Mouse (Mus musculus) liver, embryonic 11.5 days (tissue): ENCODE measurements around the gene Swap70. TPM values are rescaled to one million over a fixed set of nuclear protein-coding genes. Genes with fewer than 3 reads are reported as not detected.
"Not testable (repeated sequence)": the region's sequence is repeated elsewhere in the genome, so short reads cannot be mapped to it uniquely, and the experiment has no call there.

ENCODE experiments used
- ATAC-seq: fragments of 200-750 bp; cut with Nextera tagmentation; replicated peaks from 2 replicates; pipeline ENCODE4 v1.8.0; 2017; ENCODE audit warnings: moderate number of reproducible peaks, mild to moderate bottlenecking, moderate TSS enrichment, moderate library complexity; ENCODE audit not compliant: low FRiP score
- DNase-seq: peaks from one replicate; pipeline ENCODE4 v3.0.0-alpha.2; 2017; ENCODE audit warnings: low spot score
- H3K27ac ChIP-seq: fragments of 300-500 bp; sonication (generic); 2 replicates; pipeline ENCODE4 v1.5.1; 2014; ENCODE audit warnings: mild to moderate bottlenecking, low read depth, low read length, control low read depth
- H3K27me3 ChIP-seq: fragments of 300-500 bp; sonication (generic); replicated peaks from 2 replicates; pipeline ENCODE4 v1.6.1; 2014; ENCODE audit warnings: low read length, mixed read lengths; ENCODE audit not compliant: control insufficient read depth, insufficient read depth
- H3K36me3 ChIP-seq: fragments of 300-500 bp; sonication (generic); 2 replicates; pipeline ENCODE4 v1.6.1; 2014; ENCODE audit warnings: mild to moderate bottlenecking, low read length, moderate library complexity, mixed read lengths; ENCODE audit not compliant: control insufficient read depth, insufficient read depth
- H3K4me1 ChIP-seq: fragments of 300-500 bp; sonication (generic); replicated peaks from 2 replicates; pipeline ENCODE4 v1.6.1; 2014; ENCODE audit warnings: low read length, mixed read lengths; ENCODE audit not compliant: control insufficient read depth, insufficient read depth
- H3K4me2 ChIP-seq: fragments of 300-500 bp; sonication (generic); 2 replicates; pipeline ENCODE4 v1.6.1; 2014; ENCODE audit warnings: mild to moderate bottlenecking, control low read depth, moderate library complexity
- H3K4me3 ChIP-seq: fragments of 300-500 bp; sonication (generic); 2 replicates; pipeline ENCODE4 v1.5.1; 2014; ENCODE audit warnings: low read depth, low read length, control low read depth
- H3K9ac ChIP-seq: fragments of 300-500 bp; sonication (generic); 2 replicates; pipeline ENCODE4 v1.6.1; 2014; ENCODE audit warnings: low read depth, low read length, control low read depth
- H3K9me3 ChIP-seq: fragments of 300-500 bp; sonication (generic); 2 replicates; pipeline ENCODE4 v1.6.1; 2016; ENCODE audit warnings: low read length, inconsistent platforms, mixed read lengths; ENCODE audit not compliant: control insufficient read depth
- WGBS: fragments of 180-500 bp; shearing (Covaris S2); extraction: QIAGEN DNeasy Blood & Tissue Kit; methylation state at CpG from one replicate; pipeline ENCODE4 v1.1.7; 2014; 5-methylcytosine and 5-hydroxymethylcytosine counted together
- polyA plus RNA-seq: library from polyadenylated mRNA; unstranded; fragments of >200 nt; fragmentation: Nextera tagmentation; extraction: Ambion mirVana; gene quantifications from 2 replicates; pipeline ENCODE4 v1.2.1, GENCODE M21; 2014

Swap70 gene
- polyA plus RNA-seq, 1 experiment from 2014 or later, result 19.6 TPM

- H3K4me2 ChIP-seq, result no peak overlapping the region
- DNase-seq, result no peak
- ATAC-seq, result no peak
- H3K27ac ChIP-seq, result no peak overlapping the region
- H3K9me3 ChIP-seq, result no peaks in the 10 kb centered on the region
- H3K36me3 ChIP-seq, result peaks cover 8% of the 10 kb centered on the region; the same call in 1 of the 2 replicates
- H3K4me1 ChIP-seq, result peaks cover 2% of the 10 kb centered on the region; the same call in 1 of the 2 replicates
- no peak overlapping the region for H3K4me3 ChIP-seq
- 82% methylated on average over 5 of the region's 5 CpGs for WGBS
- H3K27me3 ChIP-seq, result no peaks in the 10 kb centered on the region
- no peak overlapping the region for H3K9ac ChIP-seq
Measured at GRCm38 (mm10) chr7:110226484-110226883, 5.0 kb downstream of the Swap70 start.

DNA sequence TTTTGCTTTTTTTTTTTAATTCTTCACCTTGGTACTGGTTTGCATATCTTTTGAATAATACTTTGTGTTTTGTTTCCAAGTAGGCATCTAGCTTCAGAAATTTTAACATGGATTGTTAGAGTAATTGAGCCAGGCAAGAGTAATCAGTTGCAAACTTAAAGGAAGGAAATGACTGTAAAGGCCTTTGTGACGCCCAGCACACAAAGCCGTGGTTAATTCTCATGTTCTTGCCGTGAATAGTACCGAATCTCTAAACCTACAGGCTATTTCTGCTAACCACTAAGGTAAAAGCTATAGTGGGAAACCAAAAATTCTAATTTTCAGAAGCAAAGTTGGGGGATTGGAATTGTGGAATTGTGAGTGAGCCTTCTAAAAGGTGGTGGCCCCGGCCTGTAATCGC is 8.5 kb downstream of the Swap70 start:
- H3K4me3 ChIP-seq, result no peak overlapping the region
- no peaks in the 10 kb centered on the region for H3K4me1 ChIP-seq
- H3K27me3 ChIP-seq, result no peaks in the 10 kb centered on the region
- no peak overlapping the region for H3K9ac ChIP-seq
- WGBS, result 59% methylated on average over 6 of the region's 6 CpGs
- no peaks in the 10 kb centered on the region for H3K9me3 ChIP-seq
- DNase-seq (no peak), ATAC-seq (no peak)
- no peak overlapping the region for H3K27ac ChIP-seq
- H3K4me2 ChIP-seq, result no peak overlapping the region
- peaks cover 8% of the 10 kb centered on the region; the same call in 1 of the 2 replicates for H3K36me3 ChIP-seq

- not testable (repeated sequence) for DNase-seq, ATAC-seq
Measured at GRCm38 (mm10) chr7:110231127-110231526, 9.6 kb downstream of the Swap70 start.

GRCm38 (mm10) chr7:110236085-110236484 is 14.6 kb downstream of the Swap70 start:
- H3K4me1 ChIP-seq, result no peaks in the 10 kb centered on the region; the same call in 1 of the 2 replicates
- ATAC-seq, result no peak
- DNase-seq, result no peak
- no peaks in the 10 kb centered on the region for H3K36me3 ChIP-seq
- no peak overlapping the region for H3K27ac ChIP-seq
- WGBS, result 55% methylated on average over 4 of the region's 4 CpGs
- no peak overlapping the region for H3K9ac ChIP-seq
- H3K9me3 ChIP-seq, result no peaks in the 10 kb centered on the region
- no peaks in the 10 kb centered on the region for H3K27me3 ChIP-seq
- H3K4me2 ChIP-seq, result no peak overlapping the region
- no peak overlapping the region for H3K4me3 ChIP-seq

More at GRCm38 (mm10) chr7:110231127-110231526, 9.6 kb downstream of the Swap70 start:
- not testable (repeated sequence) for H3K9ac ChIP-seq, H3K4me1 ChIP-seq, H3K27ac ChIP-seq, H3K36me3 ChIP-seq, H3K4me3 ChIP-seq, H3K4me2 ChIP-seq, H3K27me3 ChIP-seq, H3K9me3 ChIP-seq
- 92% methylated on average over 9 of the region's 10 CpGs for WGBS

DNA sequence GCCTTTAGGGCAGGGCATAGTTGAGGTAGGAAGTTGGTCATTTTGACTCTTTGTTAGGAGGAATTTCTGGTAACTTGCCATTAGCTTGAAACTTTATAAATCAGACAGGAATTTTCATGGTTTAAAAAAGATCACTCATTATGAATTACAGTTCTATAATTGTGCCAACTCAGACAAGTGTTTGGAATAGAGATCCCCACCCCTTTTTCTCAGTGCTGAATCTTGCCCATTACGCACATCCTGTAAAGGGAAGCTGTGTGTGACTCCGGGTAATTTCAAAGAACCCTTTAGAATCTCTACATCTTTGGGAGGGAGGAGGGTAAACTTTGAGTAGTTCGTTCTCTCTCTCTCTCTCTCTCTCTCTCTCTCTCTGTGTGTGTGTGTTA is 15.9 kb downstream of the Swap70 start:
- no peak overlapping the region for H3K4me3 ChIP-seq
- 36% methylated on average over 3 of the region's 3 CpGs for WGBS
- no peaks in the 10 kb centered on the region for H3K9me3 ChIP-seq
- no peaks in the 10 kb centered on the region for H3K27me3 ChIP-seq
- H3K4me2 ChIP-seq, result no peak overlapping the region
- H3K27ac ChIP-seq, result no peak overlapping the region
- DNase-seq (no peak), ATAC-seq (no peak)
- H3K9ac ChIP-seq, result no peak overlapping the region
- no peaks in the 10 kb centered on the region for H3K36me3 ChIP-seq
- no peaks in the 10 kb centered on the region; the same call in 1 of the 2 replicates for H3K4me1 ChIP-seq

GRCm38 (mm10) chr7:110237837-110238451 is 16.4 kb downstream of the Swap70 start:
- 60% methylated on average over 2 of the region's 2 CpGs for WGBS
- Histone ChIP-seq H3K9ac (no peak overlapping the region), H3K36me3 (no peaks in the 10 kb centered on the region), H3K4me1 (no peaks in the 10 kb centered on the region; the same call in 1 of the 2 replicates), H3K4me2 (no peak overlapping the region), H3K9me3 (no peaks in the 10 kb centered on the region), H3K4me3 (no peak overlapping the region), H3K27me3 (no peaks in the 10 kb centered on the region), H3K27ac (no peak overlapping the region)
- DNase-seq, result no peak
- ATAC-seq, result no peak

GRCm38 (mm10) chr7:110239590-110239989 is 18.1 kb downstream of the Swap70 start:
- Histone ChIP-seq H3K36me3 (no peaks in the 10 kb centered on the region), H3K4me3 (no peak overlapping the region)
- WGBS, result 79% methylated on average over 4 of the region's 4 CpGs

DNA sequence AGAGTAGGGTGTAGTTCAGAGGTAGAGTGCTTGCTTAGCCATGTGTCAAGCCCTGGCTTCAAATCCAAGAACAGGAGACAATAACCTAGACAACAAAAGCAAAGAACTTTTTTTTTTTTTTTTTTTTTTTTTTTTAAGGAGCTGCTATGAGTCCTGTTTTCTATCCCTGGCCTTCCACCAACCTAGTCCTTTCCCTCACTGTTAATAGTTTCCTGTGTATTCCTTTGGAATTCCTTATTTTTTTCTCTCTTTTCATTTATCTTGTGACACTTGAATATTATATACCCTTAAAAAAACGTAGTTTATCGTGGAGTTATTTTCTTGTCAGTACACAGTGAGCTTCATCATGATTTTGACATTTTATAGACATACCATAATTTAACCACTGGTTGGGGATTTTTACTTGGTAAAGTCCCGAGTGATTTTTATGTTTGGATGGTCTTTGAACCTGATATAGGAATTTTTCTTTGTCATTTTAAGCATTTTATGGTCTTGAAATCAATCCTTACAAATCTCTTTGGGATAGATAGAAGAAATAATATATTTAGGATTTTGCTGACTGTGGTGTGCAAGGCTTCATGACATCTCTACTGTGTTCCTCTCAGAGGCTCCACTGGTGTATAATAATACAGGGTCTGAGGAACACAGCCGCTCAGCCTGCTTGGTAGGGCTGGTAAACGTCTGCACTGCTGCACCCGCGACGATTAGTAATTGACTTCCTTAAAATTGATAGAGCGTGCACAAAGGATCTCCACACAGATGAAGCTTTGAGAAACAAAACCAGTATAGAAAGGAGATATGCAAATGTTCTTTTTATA is 20.2 kb downstream of the Swap70 start:
- WGBS, result 66% methylated on average over 9 of the region's 9 CpGs

More at GRCm38 (mm10) chr7:110239590-110239989, 18.1 kb downstream of the Swap70 start:
- no peaks in the 10 kb centered on the region for H3K27me3 ChIP-seq
- DNase-seq (no peak), ATAC-seq (no peak)
- H3K4me2 ChIP-seq, result no peak overlapping the region
- no peaks in the 10 kb centered on the region for H3K9me3 ChIP-seq
- no peaks in the 10 kb centered on the region; the same call in 1 of the 2 replicates for H3K4me1 ChIP-seq
- no peak overlapping the region for H3K27ac ChIP-seq
- H3K9ac ChIP-seq, result no peak overlapping the region

GRCm38 (mm10) chr7:110242290-110242581 is 20.7 kb downstream of the Swap70 start:
- no peak for DNase-seq
- no peak overlapping the region for H3K4me3 ChIP-seq
- H3K27ac ChIP-seq, result no peak overlapping the region
- ATAC-seq, result no peak
- no peak overlapping the region for H3K9ac ChIP-seq
- no peaks in the 10 kb centered on the region for H3K27me3 ChIP-seq
- no peaks in the 10 kb centered on the region for H3K9me3 ChIP-seq
- H3K4me1 ChIP-seq, result no peaks in the 10 kb centered on the region; the same call in 1 of the 2 replicates
- H3K4me2 ChIP-seq, result no peak overlapping the region
- H3K36me3 ChIP-seq, result no peaks in the 10 kb centered on the region
- 89% methylated on average over 5 of the region's 5 CpGs for WGBS

More for the DNA sequence above, 20.2 kb downstream of the Swap70 start:
- DNase-seq (no peak), ATAC-seq (no peak)
- H3K9ac ChIP-seq, result no peak overlapping the region
- no peaks in the 10 kb centered on the region for H3K27me3 ChIP-seq
- no peaks in the 10 kb centered on the region for H3K36me3 ChIP-seq
- no peak overlapping the region for H3K4me2 ChIP-seq
- H3K27ac ChIP-seq, result no peak overlapping the region
- H3K9me3 ChIP-seq, result no peaks in the 10 kb centered on the region
- H3K4me1 ChIP-seq, result no peaks in the 10 kb centered on the region; the same call in 1 of the 2 replicates
- H3K4me3 ChIP-seq, result no peak overlapping the region
